Mouse (Mus musculus) frontal cortex, postnatal 10 days (tissue): ENCODE data around the gene Clip2.

ENCODE experiments used
- DNase-seq, 2 experiments: peaks; one replicate each; pipeline ENCODE4 v3.0.0; 2022; ENCODE audit warnings: low spot score in 2 of 2, mixed read lengths in 1 of 2

Gene Clip2

DNA sequence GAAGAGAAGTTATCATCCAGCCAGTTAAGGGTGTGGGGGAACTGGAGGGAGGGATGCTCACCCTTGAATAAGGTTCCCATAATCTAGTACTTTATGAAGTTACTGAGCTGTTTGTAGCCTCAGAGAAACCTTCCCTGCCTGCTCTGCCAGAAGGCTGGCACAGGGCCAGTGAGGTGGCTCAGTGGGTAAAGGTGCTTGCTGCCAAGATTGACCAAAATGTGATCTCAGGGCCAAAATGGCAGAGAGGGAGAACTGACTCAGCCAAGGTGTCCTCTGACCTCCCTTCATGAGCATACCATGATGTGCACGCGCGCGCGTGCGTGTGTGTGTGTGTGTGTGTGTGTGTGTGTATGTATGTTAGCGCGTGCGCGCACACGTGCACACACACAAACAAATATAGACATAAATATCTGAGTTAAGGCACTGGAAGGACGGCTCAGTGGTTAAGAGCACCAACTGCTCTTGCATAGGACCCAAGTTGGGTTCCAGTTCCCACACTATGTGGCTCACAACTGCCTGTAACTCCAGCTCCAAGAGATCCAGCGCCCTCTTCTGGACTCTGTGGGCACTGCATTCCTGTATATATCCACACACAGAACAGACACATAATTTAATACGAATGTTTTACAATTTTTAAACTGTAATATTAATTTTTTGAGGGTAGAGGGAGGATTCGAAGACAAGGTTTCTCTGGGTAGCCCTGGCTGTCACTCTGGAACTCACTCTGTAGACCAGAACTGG, 26.1 kb downstream of the Clip2 start:
- no peak for DNase-seq

DNA sequence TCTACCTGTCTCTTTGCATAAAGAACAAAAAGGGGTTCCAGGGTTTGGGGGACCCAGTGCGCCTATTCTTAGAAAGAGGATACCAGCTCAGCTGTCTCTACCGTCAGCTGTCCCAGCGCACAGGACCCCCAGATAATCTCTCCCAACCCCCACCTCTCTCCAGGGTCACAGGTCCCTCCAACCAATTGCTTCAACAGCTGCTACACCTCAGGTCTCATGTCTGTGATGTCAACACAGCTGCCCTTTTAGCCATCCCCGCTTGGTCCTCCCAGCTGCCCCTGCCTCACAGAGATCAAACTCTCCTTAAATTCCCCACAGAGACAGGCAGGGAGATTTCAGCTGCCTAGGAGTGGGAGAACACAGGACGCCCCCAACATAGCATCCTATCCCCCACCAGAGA, 28.5 kb downstream of the Clip2 start:
- no peak for DNase-seq

DNA sequence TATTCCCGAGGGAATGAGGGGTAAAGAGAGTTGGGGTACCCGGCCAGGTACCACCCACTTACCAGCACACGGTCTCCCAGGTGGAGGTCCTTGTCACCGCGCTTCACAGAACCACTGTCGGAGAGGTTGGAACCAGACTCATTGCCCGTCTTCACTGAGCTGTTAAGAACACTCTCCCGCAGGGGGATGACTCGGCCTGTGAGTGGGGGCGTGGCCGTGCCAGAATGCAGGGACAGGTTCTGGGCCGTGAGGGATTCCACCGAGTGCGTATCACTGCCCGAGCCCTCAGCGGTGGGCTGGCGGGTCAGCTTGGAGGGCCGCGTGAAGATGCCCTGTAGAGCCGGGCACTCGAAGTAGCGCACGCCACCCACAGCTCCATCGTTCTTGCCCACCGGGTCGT, 29.7 kb downstream of the Clip2 start:
- DNase-seq = no peak

DNA sequence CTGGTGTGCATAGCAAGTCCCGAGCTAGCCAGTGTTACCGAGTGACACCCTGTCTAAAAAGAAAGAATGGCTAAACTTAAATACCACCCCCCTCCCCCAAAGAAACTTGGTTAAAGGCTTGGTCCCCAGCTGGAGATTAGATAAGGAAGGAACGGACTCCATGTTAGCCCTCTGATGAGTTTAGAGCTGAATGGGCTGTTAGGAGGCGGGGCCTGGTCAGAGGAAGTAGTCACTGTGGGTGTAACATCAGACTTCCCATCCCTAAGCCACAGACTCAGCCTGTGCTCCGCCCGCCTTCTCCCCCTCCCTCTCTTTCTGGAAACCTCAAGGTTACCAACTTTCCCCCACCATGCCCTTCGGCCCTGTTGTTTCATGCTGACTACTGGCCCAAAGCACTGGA, 30.4 kb downstream of the Clip2 start:
- DNase-seq = no peak

DNA sequence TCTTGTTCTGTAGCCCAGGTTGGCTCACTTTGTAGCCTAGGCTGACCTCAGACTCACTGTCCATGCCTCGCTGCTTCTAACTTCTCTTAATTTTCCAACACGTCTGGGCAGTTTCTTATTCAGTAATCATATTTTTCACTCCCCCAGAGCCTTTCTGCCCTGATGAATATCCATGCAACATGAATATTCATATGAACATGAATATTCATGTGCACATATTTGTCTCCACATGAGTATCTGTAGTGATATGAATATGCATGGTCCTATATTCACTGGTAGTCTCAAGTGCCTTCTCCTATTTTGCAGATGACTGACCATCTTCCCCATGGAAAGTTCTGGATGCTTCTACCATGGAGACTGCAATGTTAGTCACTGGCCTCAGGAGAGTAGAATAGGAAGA, 31.1 kb downstream of the Clip2 start:
- no peak for DNase-seq

DNA sequence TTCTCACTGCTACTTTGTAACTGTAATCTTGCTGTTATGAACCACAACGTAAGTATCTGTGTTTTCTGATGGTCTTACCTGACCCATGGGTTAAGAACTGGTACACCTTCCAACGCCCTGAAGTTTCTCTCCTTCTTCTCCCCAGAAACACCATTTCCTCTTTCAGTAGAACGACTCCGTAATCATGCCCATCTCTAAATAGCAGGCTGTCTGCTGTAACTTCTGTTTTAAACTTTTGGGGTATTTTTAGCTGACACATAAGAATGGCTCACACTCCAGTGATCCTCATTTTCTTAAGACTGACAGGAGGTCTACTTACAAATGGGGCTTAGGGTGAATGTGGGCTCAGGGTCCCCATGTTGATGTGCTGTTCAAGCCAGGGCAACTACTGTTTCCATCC, 32.1 kb downstream of the Clip2 start:
- no peak for DNase-seq

DNA sequence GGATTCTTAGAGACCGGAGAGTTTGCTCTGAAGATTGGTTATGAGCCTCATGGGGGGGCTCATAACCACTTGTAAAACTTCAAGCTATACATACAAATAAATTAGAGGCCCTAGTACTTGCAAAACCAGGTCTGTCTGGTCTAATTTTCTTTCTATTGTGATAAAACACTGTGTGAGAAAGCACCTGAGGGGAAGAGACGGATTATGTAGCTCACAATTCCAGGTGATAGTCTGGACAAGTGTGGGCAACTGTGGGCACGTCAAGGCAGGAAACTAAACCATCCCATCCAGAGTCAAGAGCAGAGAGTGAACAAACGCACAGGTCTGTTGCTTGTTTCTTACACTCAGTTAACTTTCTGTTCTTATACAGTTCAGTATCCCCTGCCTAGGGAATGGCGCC, 32.8 kb downstream of the Clip2 start:
- no peak for DNase-seq

DNA sequence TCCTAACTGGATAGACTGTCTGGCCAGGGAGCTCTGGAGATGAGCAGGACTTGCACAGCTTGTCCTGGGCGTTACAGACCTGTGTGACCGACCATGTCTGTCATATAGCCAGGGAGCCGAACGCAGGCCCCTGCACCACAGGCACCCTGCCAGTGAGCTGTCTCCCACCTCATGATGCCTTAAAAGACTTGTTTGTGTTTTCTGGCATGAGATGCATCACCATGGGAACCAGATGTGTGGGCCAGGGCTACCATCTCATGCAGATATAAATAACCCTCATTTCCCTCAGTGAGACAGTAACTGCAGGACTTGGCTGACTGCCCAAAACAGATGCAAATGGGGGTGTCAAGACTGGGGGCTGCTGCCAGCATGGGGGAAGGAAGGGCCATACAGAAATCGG, 40.1 kb downstream of the Clip2 start:
- peak; percentile 79 to 87 for DNase-seq

DNA sequence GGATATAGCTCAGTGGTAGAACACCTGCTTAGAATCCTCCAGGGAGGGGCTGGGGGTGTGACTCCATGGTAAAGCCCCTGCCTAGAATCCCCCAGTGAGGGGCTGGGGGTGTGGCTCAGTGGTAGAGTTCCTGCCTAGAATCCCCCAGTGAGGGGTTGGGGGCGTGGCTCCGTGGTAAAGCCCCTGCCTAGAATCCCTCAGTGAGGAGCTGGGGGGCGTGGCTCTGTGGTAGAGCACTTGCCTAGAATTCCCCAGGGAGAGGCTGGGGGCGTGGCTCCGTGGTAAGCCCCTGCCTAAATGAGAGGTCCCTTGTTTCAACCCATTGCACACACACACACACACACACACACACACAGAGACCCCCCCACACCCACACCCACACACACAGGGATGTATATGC, 42.0 kb downstream of the Clip2 start:
- no peak for DNase-seq

DNA sequence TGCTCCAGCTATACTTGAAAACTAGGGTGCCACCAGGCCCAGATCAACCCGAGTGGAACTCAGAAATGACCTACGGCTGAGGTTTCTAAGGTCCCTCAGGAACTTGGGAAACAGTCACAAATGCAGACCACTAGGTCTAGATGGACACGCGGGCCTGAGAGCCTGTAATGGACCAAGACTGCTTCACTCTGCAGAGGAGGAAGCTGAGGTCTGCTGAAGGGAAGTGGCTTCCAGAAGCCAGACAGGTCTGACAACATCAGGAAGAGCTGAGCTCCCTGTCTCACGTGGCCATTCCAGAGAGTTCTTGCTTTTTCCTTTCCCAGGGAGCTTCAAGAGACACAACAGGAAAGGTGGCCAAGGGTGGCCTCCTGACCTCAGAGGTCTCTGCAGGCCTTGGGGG, 43.3 kb downstream of the Clip2 start:
- no peak for DNase-seq

DNA sequence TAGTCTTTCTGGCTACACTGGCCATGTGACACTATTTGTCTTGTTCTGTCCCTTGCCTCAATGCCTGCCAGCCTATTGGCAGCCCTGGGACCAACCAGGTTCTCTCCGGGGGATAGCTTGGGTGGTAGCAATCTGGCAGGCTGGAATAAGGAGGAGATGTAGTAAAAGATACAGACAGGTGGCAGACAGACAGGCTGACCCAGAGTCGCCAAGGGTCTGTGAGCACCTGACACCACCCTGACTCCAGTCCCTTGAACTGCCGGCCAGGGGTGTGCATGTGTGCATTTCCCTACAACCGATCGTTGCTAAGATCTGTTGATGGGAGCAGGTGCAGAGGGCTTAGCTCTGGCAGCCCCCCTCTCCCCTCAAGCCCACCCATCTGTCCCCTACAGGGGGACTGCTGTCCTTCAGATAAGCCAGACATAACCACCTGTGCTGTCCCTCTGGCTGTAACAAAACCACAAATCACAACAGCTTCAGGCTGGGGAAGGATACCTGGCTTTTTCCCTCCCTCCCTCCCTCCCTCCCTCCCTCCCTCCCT, 44.3 kb downstream of the Clip2 start:
- no peak for DNase-seq

DNA sequence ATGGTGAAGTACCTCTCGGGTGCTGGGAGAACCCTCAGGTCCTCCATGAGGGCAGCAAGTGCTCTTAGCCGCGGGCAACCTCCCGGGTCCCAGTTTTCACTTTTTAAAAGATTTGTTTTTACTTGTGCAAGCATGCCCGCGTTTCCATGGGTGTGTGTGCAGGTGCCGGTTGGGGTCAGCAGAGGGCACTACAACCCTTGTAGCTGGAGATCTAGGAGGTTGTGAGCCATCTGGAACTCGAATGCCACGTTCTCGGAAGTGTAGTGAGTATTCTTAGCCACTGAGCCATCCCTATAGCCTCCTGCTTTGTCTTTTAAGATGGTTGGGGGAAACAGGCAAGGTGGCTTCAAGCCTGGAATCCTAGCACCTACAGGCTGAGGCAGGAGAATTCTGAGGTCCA, 44.9 kb downstream of the Clip2 start:
- DNase-seq = peak in 1 of 2 experiments; percentile 68

DNA sequence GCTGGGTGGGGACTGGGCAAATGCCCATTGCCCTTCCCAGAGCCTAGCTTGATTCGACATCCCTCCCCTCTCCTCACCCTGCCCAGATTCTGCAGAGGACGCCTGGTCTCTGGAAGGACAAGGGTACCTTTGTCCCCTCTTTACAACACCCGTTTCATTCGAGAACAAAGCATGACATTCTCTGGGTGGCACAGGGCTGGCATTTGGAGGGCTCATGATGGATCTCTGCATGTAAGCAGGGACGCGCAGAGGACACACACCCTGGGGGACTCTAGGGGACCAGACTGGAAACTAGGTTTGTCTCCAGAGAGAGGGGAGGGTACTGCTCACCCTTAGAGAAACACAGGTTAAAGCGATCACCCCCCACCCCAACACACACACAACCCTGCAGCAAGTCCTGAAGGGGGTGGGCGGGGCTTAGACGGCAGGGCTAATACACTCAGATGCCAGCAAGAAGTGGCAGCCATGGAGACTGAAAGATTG, 46.4 kb downstream of the Clip2 start:
- no peak for DNase-seq

DNA sequence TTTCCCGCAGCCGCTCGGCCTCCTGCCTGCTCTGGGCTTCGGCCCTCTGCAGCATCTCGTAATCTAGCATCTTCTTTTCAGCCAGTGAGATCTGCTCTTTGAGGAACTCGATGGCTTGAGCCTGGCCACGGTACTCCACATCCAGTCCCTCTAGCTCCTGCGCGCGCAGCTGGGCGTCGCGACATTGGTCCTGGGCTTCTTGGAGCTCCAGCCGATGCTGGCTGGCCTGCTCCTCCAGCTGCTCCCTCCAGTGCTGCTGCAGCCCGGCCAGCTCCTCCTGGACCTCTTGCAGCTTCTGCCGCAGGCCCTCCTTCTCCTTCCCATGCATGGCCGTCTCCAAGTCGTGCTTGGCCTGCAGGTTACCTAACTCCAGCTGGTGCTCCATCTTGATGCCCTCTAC, 49.6 kb downstream of the Clip2 start:
- no peak for DNase-seq

DNA sequence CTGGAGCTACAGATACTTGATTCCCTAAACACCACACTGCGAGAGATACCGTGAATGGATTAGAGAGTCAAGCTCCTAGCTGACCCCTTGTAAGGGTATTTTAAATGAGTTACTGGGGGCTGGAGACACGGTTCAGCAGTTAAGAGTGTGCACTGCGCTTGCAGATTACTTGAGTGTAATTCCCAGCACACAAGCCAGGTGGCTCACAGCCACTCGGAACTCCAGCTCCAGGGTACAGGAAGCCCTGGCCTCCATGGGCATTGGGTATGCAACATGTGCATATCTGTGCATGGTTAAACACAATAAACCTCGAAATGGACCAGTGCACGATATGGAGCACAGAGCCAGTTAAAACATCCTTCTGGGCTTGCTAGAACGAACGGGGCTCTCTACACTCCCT, 50.8 kb downstream of the Clip2 start:
- DNase-seq = no peak

DNA sequence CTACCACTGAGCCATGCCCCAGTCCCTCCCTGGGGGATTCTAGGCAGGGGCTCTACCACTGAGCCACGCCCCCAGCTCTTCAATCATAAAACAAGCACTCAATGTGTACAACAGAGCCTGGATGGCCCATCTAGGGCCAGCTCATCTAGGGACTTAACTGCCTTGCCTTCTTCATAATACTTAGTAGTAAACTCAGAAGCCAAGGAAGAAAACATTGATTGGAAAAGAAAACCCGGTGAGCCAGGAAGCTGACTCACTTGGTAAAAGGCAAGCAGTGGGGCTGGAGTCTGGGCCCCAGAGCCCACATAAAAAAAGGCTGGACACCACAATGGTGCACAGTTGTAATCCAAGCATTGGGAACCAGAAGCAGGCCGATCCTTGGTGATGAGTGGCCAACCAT, 51.6 kb downstream of the Clip2 start:
- DNase-seq = no peak

DNA sequence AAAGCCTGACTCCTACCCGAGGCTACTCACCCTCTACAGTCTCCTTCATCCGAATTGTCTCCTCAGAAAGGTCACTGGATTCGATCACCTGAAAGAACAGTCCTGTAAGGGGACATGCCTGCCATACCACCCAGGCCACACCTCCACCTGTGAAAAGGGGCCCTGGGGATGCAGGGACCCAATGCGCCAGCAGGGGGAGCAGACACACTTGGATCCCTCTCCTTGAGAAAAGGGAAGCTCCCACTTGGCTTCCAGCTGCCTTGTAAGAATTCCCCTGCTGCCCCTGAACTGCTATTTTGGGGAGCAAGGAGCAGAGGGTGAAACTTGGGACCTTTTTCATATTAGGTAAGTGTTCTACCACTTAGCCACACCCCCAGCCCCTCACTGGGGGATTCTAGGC, 52.2 kb downstream of the Clip2 start:
- no peak for DNase-seq

DNA sequence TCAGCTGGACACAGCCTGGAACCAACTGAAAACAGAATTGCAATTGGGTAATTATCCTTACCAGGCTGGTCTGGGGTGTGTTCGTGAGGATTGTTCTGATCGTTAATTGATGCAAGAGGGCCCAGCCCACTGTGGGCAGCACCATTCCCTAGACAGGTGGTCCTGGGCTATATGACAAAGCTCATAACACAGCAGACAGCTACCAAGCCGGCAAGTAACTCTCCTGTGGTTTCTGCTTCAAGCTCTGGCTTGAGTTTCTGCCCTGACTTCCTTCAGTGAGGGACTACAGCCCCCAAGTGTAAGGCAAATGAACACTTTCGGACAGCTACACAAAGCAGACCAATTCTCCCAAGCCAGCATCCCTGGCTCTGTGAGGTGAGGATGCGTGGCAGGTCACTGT, 55.2 kb downstream of the Clip2 start:
- no peak for DNase-seq

DNA sequence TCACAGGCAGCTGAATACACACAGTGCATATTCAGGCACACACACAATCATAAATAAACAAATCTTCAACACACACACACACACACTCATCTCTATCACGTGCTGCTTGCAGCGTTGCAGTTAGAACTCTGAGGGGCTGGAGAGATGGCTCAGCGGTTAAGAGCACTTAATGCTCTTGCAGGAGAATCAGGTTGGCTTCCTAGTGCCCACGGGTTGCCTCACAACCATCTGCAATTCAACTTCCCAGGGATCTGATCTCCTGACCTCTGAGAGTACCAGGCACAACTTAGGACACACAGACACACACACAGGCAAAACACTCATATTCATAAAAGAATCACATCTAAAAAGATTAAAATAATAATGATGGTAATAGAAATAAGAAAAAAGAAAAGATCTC, 56.4 kb downstream of the Clip2 start:
- no peak for DNase-seq

DNA sequence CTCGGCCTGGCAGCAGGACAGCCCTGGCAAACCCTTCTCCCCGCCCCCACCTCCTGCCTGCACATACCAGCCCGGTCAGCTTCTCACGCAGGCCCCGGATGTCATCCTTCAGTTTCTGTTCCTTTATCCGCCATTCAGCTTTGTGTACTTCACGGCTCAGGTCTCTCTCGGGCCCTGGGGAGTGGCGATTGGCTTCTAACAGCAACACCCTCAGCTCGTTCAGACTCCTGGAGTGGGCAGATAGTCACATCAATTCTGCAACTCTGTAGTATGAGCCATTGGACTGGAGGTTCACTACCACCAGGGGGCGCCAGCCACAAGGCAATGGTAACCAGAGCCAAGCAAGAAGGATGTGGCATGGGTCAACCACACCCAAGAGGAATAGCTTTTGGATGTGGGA, 58.1 kb downstream of the Clip2 start:
- DNase-seq = peak; percentile 82

DNA sequence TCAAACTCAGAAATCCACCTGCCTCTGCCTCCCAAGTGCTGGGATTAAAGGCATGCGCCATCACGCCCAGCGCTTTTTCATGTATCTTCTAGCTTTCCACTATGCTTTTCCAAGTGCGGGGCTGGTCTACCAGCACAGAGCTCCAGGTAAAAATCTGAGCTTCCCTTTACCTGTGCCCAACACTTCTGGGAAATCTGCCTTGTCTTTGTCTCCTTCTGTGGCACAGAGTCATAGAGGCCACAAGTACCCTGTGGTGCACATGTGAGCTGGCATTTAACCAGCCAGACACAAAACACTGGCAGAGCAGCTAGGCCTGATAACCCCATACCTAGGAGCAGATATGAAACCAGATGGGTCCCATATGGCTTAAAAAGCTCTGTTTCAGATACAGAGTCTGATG, 59.3 kb downstream of the Clip2 start:
- no peak for DNase-seq

DNA sequence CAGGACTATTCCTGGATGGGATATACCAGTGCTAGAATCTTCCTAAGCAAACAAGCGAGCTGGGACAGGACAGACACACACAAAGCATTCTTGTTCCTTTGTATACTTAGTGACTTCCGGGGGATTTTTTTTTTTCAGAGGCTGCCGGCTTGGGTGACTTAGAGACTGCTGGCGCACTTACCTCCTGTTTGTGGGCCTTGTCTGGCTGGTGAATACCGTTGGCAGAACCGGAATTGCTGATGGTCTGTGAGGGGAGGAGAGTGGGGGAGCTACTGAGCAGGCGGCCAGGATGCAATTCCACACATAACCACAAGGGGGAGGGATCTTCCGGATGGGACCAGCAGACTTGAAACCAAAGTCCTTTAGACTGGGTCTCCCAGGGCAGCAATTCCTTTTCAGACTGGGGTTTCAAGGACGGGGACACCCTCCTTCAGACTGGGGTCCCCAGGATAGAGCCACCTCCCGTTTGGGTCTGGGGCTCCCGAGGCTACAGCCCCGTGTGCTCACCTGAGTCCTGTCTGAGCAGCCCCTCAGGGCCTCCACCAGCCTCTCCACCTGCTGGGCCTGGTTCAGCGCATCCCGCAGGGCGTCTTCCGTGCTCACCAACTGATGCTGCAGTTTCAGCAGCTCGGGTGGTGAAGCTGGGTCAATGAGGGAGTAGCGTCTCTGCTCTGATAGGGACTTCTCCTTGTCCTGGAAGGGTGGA, 60.4 kb downstream of the Clip2 start:
- peak; percentile 69 to 80 for DNase-seq

DNA sequence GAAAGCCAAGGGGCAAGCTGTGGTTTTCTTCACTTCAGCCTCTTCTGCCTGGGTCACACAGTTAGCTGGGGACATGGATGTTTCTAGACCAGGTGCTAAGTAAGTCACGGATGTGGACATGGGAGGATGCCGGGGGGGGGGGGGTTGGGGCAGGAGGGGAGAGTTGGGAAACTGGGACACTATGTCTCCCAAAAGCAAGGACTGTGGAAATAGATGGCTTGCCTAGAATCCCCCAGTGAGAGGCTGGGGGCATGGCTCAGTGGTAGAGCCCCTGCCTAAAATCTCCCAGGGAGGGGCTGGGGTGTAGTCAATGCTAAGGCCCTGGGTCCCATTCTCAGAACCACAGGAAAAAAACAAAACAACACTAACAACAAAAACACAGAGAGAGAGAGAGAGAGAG, 61.0 kb downstream of the Clip2 start:
- no peak for DNase-seq
